Mouse (Mus musculus): ENCODE results near the gene Top2b.

GRCm38 (mm10) chr14:16405187-16405586, 40.2 kb downstream of the Top2b start:
- TF ChIP-seq CTCF (IDR thresholded peaks at IDR 0.05; ENCODE audit: borderline replicate concordance, extremely low read depth, insufficient read depth, insufficient read length): no peak
- no peak for TF ChIP-seq POLR2A (IDR thresholded peaks at IDR 0.05; ENCODE audit: borderline replicate concordance, extremely low read depth, insufficient read depth, insufficient read length, poor library complexity, severe bottlenecking)
